Mouse (Mus musculus): ENCODE measurements around the gene Lekr1. TPM values are rescaled to one million over a fixed set of nuclear protein-coding genes. Genes with fewer than 3 reads are reported as not detected.

Gene Lekr1
- total RNA-seq, 2 experiments from 2014 or later = 0.41 to 0.52 TPM

DNA sequence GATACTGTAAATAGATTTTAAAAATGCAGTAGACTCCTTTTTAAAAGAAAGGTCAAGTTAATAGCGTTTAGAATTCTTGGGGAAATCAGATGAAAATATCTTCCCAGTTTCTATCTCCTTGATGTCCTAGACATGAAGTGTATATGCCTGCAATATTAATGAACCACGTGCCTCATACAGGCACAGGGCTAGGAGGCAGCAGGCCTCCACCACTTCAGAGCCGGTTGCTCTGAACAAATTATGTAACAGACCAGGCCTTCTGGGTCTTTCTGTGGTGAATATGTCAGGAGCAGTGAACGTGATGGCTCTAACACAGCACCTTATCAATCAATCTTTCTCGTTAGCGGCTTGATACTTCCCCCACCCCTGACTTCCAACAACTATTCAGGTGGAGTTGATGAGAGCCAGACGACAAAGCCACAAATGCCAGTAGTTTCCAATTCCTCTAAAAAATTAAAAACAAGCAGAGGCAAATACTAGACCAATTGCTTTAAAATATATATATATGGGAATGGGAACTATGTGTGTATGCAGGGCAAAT, 164.0 kb downstream of the Lekr1 start:
- DNase-seq (ENCODE audit: low spot score) = no peak

DNA sequence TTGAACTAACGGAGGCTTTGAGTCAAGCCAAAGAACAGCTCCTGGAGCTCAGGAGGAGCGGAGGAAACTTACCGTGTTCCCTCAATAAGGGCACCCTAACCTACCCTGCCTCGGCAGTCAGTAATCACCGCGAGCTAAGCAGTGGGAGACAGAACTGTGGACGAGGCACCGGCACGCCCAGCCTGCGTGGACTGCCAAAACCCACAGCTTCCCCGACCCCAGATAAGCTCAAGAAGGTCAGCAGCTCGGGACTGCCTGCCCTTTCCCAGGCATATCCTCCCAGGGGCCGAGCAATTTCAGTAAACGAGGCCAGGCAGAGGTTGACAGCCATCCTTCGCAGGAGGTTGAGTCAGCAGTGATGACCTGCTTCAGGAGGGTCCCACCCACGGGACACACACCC, 164.8 kb downstream of the Lekr1 start:
- DNase-seq (ENCODE audit: low spot score) = no peak

DNA sequence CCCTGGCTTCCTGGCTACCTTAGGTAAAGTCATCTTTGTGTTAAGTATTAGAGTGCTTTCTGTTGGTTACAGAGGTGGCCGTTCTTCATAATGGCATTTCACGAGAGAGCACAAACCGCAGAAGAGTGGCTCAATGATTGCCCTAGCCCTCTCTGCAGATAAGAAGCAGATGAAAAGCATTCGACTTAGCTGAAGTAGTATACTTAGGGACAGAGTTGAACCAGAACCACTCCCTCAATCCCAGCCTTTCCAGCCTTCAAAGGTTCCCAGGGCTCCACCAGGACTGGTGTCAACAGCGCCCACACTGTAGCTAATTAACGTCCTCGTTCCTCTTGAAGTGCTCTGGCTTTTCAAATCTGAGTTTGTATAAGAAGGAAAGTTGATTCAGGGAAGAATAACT, 166.4 kb downstream of the Lekr1 start:
- DNase-seq (ENCODE audit: low spot score) = no peak

DNA sequence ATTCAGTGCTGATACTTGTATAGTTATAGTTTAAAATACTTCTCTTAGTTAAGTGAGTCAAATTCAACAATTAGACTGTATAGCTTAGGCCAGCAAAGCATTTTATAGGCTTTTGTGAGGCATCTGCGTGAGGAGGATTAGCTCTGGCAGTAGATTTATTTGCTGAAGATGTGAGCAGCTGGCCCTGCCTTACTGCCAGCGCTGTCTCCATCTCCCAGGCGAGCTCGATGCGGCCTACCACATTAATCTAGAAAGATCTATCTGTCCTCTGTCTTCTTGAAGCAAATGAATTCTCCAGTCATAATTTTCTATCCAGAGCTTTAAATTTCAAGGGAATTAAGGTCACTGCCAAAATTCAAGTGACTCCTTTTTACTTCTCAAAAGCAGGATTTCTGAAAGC, 170.4 kb downstream of the Lekr1 start:
- DNase-seq (ENCODE audit: low spot score) = no peak

DNA sequence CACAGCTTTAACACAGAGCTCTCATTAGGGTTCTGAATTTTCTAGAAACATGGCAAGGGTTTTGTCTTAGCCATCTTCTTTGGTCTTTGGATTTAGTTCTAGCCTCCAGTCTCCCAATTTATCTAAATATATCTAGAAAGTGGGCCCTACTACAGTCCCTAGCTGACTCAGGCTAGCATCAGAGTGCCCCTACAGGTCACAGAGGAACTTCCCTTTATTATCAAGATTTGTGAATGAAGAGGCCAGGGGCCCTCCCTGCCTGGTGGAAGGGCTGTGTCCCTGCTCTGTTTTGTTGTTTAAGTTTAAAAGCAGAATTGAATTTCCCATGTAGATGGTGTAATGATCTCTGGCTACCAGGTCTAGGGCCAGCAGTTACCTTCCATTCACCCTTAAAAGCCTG, 173.6 kb downstream of the Lekr1 start:
- no peak for DNase-seq (ENCODE audit: low spot score)

DNA sequence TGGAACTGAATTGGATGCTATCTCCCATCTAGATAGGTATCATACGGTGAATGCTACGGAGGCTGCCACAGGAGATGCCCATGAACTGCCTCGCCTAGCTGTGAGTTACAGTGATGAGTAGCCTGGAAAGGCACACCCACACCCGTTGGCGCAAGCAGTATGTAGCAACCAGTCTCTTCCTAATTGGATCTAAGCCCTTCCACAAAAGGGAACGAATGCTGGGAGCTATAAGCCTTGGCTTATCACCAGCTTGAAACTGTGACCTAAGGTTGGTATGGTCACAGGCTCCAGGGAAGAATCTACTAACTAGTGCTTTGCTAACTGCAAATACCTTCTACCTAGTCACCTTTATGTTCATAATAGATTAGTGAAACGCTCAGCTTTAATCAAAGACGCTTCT, 175.1 kb downstream of the Lekr1 start:
- no peak for DNase-seq (ENCODE audit: low spot score)

DNA sequence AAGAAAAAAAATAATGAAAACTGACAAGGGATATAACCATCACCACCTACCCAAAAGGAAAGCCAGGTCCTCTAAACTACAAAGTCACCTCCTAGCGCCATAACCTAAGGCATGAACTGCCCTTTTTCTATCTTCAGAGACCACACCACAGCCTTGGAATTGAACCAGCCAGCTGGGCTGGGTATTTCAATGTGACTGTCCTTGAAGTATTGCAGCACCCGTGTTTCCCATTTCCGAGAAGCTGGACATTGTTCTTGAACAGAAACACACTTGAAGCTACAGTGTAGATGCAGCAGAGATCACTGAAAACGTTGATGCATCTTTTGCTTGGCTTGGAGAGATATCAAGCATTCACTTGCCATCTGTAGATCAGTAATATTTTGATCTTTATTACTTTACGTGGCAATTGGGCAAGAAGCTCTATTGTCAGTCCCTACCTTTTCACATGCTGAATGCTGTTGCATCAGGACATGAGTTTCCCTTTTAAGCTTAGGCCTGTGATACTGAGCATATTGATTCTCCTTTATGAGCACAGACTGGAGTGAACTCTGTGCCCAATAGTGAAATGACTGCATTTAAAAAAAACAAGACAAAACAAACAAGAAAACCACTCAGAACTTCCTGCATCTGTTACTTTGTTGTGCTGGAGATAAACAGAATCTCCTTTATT, 176.6 kb downstream of the Lekr1 start:
- no peak for DNase-seq (ENCODE audit: low spot score)

DNA sequence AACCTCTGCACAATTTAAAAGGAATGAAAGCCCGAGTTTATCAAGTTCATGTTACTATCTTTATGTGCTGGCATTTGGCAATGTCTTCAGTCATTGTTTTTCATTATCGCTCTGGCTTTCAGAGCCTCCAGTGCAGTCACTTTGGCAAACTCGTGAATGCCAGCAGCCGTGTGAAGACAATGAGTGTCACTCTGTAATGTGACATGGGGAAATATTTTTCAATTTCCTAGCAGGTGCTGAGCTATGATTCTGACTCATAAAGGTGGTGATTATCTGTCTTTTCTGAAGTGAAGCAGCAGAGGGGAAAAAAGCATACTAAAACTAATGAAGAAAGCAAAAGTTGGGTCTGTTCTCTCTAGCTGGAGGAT, 177.1 kb downstream of the Lekr1 start:
- no peak for DNase-seq (ENCODE audit: low spot score)

DNA sequence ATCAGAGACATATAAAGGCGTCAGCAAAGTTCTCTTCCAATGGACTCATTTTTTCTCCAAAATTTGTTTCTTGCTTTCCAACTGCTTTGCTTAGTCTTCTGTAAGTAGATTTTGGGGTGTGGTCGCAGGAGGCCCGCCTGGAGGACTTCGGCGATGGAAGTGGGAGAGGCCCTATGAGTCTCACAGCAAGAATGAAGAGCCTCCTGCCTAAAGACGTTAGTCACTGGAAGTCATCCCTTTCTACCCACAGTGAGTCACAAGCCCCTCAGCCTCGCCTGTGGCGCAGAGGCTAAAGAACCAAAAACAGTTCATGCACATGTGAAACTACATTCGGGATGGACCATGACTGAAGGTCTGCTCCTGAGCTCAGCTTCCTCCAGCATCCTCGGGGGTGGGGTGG, 178.3 kb downstream of the Lekr1 start:
- no peak for DNase-seq (ENCODE audit: low spot score)

DNA sequence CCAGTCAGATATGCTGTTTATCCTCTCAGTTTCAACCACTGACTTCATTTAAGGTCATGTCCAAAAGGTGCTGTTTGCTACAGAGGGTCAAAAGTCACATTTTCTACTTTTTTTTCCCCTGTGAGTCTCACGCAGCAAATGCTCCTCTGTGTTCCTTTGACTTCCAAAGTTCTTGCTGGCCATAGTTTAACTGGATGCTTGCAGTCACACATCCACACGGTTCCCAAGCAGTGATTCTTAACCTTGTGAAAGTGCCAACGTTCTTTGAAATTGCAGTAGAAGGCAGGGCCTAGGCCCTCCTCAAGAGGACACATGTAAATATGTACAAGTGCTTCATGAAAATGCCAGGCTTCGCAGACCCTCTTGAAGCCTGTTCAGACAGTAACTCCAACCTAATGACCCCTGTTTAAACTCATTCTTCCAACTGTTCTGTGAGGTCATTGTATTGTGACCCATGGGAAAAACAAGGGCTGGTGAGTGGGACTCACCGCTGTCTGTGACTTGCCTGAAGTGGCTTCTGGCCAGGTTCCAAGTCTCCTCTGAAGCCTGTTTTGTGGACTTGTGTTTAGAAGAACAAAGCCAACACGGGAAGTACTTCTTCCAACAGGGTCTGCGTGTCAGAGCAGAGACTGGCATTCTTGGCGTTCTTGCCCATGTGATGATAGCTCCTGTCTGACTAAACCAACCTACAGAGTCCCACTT, 179.0 kb downstream of the Lekr1 start:
- no peak for DNase-seq (ENCODE audit: low spot score)

DNA sequence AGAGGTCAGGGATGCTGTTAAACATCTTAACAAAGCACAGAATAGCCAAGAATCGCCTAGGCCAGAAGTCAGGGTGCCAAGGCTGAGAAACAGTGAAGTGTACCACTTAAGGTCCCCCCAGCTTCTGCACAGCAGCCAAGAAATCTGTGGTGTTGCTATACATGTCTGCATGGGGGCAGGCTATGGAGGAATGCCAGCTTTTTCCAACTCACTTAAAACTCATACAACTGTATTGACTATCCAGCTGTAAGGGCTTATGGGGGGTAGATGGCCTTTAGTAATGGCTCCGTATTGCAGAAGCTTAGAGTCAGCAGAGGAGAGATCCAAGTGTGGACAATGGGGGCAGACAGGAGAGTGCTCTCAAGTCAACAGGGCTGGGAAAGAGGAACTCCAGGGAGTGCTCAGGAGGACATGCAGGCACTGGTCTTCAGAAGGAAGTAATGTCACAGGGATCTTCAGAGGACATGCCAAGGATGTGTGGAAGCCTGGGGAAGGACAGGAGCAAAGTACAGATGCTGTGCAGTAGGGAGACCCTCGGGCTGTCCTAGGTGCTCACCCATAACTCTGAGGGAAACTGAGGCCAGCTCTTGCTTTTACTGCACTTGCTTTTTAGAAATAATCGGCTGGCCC, 181.2 kb downstream of the Lekr1 start:
- no peak for DNase-seq (ENCODE audit: low spot score)

DNA sequence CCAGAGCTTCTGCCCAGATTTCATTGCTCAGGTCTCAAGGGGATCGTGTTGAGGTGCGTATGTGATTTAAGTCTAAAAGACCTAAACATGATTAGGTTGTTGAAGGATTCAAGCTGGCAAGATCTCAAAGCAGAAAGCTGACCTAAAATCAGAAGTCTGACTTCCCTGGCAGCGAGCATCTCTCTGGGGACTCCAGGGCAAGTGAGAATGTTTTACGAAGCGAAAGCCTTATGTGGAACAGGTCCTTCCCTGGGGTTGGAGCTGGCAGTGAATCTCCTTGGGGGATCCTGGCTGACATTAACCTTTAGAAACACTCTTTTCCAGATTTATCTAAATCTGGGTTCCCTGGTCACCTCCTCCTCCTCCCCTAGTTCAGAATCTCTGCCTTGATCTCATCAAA, 187.7 kb downstream of the Lekr1 start:
- DNase-seq (ENCODE audit: low spot score) = no peak

DNA sequence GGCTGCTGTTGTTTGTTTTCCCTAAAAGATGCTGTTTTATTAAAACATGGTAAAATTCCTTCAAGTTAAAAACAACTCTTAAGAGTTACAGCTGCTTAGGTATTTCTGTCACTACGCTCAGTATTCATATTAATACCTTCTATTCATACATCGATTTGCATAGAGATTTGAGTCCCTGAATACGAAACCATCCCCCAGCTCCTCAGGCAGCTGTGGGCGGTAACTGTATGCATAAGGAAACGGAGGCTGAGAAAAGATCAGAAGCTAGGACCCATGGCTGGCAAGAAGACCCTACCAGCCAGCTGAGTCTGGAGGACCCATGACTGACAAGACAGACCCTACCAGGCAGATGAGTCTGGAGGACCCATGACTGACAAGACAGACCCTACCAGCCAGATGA, 189.5 kb downstream of the Lekr1 start:
- no peak for DNase-seq (ENCODE audit: low spot score)

DNA sequence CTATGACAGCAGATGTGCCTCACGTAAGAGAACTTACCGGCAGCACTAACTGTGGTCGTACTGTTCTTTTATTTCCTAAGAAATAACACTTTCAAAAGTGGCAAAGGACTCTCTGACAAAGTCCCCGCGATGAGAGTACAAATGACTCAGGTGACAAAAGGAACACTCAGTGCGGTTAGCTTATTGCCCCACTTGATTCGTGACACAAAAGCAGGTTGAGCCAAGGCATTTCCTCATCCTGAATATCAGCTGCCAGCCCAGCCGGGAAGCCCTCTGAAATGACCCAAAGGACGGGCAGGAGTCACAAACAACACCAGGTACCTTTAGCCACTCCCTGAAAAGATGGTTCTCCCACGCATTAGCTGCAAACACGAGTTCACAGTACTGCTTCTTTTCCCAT, 192.1 kb downstream of the Lekr1 start:
- DNase-seq (ENCODE audit: low spot score) = no peak

DNA sequence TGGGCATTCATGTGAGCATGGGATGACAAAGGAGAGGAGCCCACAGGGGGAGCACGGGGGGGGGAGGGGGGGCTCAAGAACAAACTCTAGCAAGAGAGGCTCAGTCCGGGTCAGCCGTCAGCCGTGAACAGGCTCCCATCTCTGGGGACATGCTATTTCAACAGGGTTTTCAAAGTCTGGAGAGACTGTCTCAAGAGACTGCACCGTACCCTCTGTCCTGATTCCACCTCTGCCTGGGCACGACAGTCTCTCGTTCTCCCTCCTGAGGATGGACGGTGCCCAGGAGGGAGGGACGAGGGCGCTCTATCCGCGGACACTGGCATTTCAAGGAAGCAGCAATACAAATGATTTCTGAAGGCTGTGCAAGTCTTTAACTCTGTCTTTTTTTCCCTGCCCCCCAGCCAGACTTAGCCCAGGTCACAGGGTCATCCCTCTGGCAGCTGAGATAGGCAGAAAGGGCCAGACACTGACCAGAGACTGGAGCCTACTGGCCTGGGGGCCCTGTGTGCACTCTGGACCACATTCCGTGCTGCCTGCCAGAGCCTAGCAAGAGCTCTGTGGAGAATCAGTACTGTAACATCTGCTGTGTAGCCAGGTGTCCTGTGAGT, 192.8 kb downstream of the Lekr1 start:
- no peak for DNase-seq (ENCODE audit: low spot score)

DNA sequence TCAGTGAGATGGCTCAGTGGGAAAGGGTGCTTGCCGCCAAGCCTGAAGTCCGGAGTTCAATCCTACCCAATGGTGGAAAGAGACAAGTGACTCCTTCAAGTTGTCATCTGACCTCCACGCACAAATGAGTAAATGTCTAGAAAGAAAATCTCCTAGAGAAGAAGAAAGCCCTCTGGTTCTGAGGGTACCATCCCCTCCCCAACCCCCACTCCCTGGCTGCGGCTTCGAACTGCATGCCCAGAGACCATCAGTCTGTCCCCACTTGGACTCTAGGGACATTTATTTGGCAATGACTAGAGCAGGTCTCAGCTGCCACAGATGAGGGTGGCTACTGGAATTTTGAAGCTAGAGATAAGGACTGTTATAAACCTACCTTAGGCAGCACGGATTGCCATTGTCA, 193.7 kb downstream of the Lekr1 start:
- DNase-seq (ENCODE audit: low spot score) = no peak

DNA sequence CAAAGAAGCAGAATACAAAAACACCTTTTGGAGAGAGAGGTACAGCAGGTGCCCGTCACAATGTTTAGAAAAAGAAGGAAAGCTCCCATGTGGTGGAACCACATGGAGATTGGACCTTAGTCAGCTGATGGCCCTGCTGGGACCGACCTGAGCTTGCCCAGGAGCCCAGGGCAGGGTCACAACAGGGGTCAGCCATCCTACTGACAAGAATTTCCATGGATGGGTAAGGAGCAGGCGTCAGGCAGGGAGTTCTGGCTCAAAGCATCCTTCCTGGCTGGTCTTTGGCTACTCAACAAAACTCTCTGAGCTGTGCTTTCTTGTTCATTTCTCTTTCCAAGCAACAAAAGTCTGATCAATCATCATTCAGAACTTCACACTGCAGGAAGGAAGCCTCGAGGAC, 194.9 kb downstream of the Lekr1 start:
- no peak for DNase-seq (ENCODE audit: low spot score)

DNA sequence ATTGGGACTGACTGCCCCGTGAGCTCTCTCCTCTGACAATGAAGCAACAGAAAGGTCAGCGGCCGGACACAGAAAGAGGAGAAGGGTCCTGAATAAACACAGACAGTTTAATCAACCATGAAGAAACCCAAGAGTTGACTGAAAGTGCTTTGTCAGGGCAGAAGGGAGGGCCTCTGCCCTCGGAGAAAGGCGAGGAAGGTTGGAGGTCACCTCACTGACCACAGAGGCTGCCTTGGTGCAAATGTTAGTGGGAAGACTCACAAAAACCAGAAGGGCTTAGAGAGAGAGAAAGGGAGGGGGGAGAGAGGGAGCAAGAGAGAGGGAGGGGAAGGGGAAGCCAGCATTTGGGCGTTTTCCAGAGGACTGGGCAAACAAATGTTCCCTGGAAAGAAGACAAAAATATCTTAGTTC, 195.4 kb downstream of the Lekr1 start:
- no peak for DNase-seq (ENCODE audit: low spot score)

DNA sequence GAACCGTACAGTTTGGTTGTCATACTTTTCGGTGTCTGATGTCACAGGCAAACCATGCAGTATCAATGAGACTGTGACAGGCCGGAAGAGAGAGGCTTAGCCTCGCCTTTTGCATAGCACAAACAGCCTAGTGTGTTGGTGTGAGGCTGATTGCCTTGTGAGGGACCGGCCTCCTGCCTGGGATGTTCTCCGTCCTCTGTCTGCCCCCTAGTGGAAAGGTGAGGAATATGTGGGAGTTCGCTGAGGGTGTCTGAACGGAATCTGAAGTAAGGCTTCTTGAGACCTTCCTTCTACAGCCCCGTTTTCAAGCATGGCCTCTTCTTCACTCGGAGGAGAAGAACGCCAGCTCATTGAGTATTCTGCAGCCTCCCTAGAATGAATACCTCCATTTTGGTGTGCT, 197.3 kb downstream of the Lekr1 start:
- peak; percentile 91 for DNase-seq (ENCODE audit: low spot score)

DNA sequence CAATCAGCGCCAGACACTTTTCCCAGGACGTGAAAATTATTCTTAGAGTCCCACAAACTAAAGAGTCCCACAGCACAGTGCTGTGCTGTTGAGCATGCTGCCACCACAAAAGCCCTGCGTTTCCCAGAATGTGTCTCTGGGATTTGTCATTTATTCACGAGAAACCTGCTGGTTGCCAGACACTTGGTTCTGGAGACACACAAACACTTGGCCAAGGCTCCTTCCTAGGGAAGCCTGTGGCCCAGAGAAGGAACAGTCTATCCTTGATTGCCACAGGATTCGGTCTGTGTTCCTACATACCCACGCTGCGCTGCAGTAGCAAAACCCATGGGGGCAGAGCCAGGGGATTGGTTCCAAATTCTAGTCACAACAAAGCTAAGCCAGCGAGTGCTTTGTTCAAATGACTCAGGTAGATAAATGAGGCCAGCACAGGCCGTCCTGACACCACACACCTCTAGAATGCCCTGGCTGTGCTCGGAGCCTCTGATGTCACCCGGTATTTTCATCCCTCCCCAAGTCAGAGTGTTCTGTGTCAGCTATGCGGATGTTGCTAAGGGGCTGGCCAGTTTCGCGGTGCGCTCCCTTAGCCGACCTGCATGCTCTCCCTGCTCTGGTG, 197.8 kb downstream of the Lekr1 start:
- DNase-seq (ENCODE audit: low spot score) = peak; percentile 49

DNA sequence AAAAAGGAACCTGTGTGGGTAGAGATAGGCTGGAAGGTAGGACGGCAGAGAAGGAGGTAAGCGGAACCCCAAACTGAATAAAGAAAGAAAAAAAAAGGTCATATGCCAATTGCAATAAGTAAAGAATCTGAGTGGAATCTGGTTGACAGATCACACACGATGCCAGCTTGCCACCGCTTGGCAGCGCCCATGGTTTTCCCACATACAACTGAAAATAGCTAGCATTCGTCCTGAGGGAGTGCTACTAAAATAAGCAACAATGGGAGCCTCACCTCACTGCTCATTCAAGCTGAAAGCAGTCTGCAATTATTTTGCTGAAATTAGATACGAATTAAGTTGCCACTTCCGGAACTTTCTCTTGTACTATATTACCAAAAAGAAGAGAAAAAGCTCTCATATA, 202.9 kb downstream of the Lekr1 start:
- no peak for DNase-seq (ENCODE audit: low spot score)

DNA sequence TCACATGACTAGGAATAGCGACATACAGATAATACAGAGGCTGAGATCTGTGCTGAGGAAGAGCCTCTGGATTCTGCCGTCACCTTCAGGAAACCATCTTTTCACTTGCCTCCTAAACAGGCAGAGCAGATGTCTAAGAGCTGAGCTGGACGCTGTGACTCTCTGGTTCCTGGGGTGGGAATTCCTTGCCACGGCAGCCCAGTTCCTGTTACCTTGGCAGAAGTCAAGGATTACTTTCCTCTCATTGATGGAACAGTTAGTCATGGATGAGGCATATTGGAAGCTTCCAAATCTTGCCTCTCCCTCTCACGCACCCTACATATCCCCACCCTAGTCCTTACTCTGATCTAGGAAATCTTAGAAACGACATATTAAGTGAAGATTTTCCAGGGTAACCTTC, 203.7 kb downstream of the Lekr1 start:
- DNase-seq (ENCODE audit: low spot score) = no peak

Data from gastrocnemius, adult 18-20 months (tissue).